Mouse (Mus musculus) adrenal gland (tissue): ENCODE data around the gene Chic2.

ENCODE experiments used
- intact Hi-C: fragments of 180-260 bp; cut with DNase I; formaldehyde crosslinking; loops from one replicate; pipeline ENCODE4 v1.15.1; 2025

The Chic2 gene

GRCm38 (mm10) chr5:74980154-74980553 lies 64.4 kb downstream of the Chic2 start:
- intact Hi-C loops = no loop called here

- intact Hi-C loops = no loop called here
These were observed 65.0 kb downstream of the Chic2 start for GRCm38 (mm10) chr5:74979586-74979985.

GRCm38 (mm10) chr5:74975507-74975906 lies 69.1 kb downstream of the Chic2 start:
- intact Hi-C loops = no loop called here

- intact Hi-C loops = no loop called here
These were observed 69.7 kb downstream of the Chic2 start for GRCm38 (mm10) chr5:74974726-74975411.

- intact Hi-C loops = no loop called here
These were observed 70.5 kb downstream of the Chic2 start for GRCm38 (mm10) chr5:74974061-74974581.

GRCm38 (mm10) chr5:74971418-74971817 lies 73.2 kb downstream of the Chic2 start:
- intact Hi-C loops = no loop called here

- intact Hi-C loops = no loop called here
These were observed 75.2 kb downstream of the Chic2 start for GRCm38 (mm10) chr5:74969341-74969740.

GRCm38 (mm10) chr5:74967882-74968281 lies 76.7 kb downstream of the Chic2 start:
- intact Hi-C loops = no loop called here

GRCm38 (mm10) chr5:74966891-74967290 lies 77.7 kb downstream of the Chic2 start:
- intact Hi-C loops = no loop called here

GRCm38 (mm10) chr5:74962771-74963170 lies 81.8 kb downstream of the Chic2 start:
- intact Hi-C loops = no loop called here

- intact Hi-C loops = loop anchor here (2.0 kb wide), 1 partner anchor 182 kb away; no protein-coding TSS in a partner anchor
These were observed 83.6 kb downstream of the Chic2 start for GRCm38 (mm10) chr5:74960840-74961543.

- intact Hi-C loops = loop anchor here (2.0 kb wide), 1 partner anchor 182 kb away; no protein-coding TSS in a partner anchor
These were observed 84.3 kb downstream of the Chic2 start for GRCm38 (mm10) chr5:74960306-74960705.

GRCm38 (mm10) chr5:74957293-74958076 lies 87.1 kb downstream of the Chic2 start:
- intact Hi-C loops = no loop called here

GRCm38 (mm10) chr5:74956335-74956734 lies 88.2 kb downstream of the Chic2 start:
- intact Hi-C loops = no loop called here

GRCm38 (mm10) chr5:74955565-74955964 lies 89.0 kb downstream of the Chic2 start:
- intact Hi-C loops = no loop called here

- intact Hi-C loops = no loop called here
These were observed 91.6 kb downstream of the Chic2 start for GRCm38 (mm10) chr5:74952938-74953337.

GRCm38 (mm10) chr5:74951375-74951774 lies 93.2 kb downstream of the Chic2 start:
- intact Hi-C loops = no loop called here

- intact Hi-C loops = loop anchor here (10.0 kb wide), 3 partner anchors 304 to 634 kb away; no protein-coding TSS in a partner anchor
These were observed 95.3 kb downstream of the Chic2 start for GRCm38 (mm10) chr5:74949298-74949697.

- intact Hi-C loops = loop anchor here (10.0 kb wide), 3 partner anchors 304 to 634 kb away; no protein-coding TSS in a partner anchor
These were observed 96.1 kb downstream of the Chic2 start for GRCm38 (mm10) chr5:74948482-74948881.
